Mouse (Mus musculus) embryonic facial prominence, embryonic 11.5 days (tissue): ENCODE results near the gene Il1r1. TPM values are rescaled to one million over a fixed set of nuclear protein-coding genes. Genes with fewer than 3 reads are reported as not detected.

Experiments used
- ATAC-seq: fragments of 200-750 bp; cut with Nextera tagmentation; replicated peaks from 2 replicates; pipeline ENCODE4 v1.8.0; 2017; ENCODE audit warnings: low read depth; ENCODE audit not compliant: insufficient number of reproducible peaks, low FRiP score, low TSS enrichment
- DNase-seq: peaks from one replicate; pipeline ENCODE4 v3.0.0-alpha.2; 2015; ENCODE audit warnings: low spot score
- H3K27ac ChIP-seq: fragments of 300-500 bp; sonication (generic); replicated peaks from 2 replicates; pipeline ENCODE4 v1.5.1; 2014; ENCODE audit warnings: mild to moderate bottlenecking, low read depth, low read length, control low read depth
- H3K27me3 ChIP-seq: fragments of 300-500 bp; sonication (generic); 2 replicates; pipeline ENCODE4 v1.6.1; 2014; ENCODE audit warnings: mild to moderate bottlenecking, low read length, moderate library complexity, mixed read lengths; ENCODE audit not compliant: control insufficient read depth, insufficient read depth
- H3K36me3 ChIP-seq: fragments of 300-500 bp; sonication (generic); replicated peaks from 2 replicates; pipeline ENCODE4 v1.6.1; 2014; ENCODE audit warnings: low read depth, mild to moderate bottlenecking, low read length, moderate library complexity, mixed read lengths; ENCODE audit not compliant: control insufficient read depth, insufficient read depth
- H3K4me1 ChIP-seq: fragments of 300-500 bp; sonication (generic); 2 replicates; pipeline ENCODE4 v1.6.1; 2014; ENCODE audit warnings: low read length, mixed read lengths; ENCODE audit not compliant: control insufficient read depth, insufficient read depth
- H3K4me2 ChIP-seq: fragments of 300-500 bp; sonication (generic); 2 replicates; pipeline ENCODE4 v1.6.1; 2014; ENCODE audit warnings: low read depth, mild to moderate bottlenecking, control low read depth, low read length, moderate library complexity
- H3K4me3 ChIP-seq: fragments of 300-500 bp; sonication (generic); 2 replicates; pipeline ENCODE4 v1.5.1; 2014; ENCODE audit warnings: low read depth, low read length, control low read depth
- H3K9ac ChIP-seq: fragments of 300-500 bp; sonication (generic); replicated peaks from 2 replicates; pipeline ENCODE4 v1.6.1; 2014; ENCODE audit warnings: mild to moderate bottlenecking, control low read depth, low read length
- H3K9me3 ChIP-seq: fragments of 300-500 bp; sonication (generic); replicated peaks from 2 replicates; pipeline ENCODE4 v1.6.1; 2016; ENCODE audit warnings: mild to moderate bottlenecking, low read length, inconsistent platforms, mixed read lengths; ENCODE audit not compliant: control insufficient read depth
- WGBS: fragments of 180-500 bp; shearing (Covaris S2); extraction: QIAGEN DNeasy Blood & Tissue Kit; methylation state at CpG from one replicate; pipeline ENCODE4 v1.1.7; 2014; 5-methylcytosine and 5-hydroxymethylcytosine counted together
- polyA plus RNA-seq: library from polyadenylated mRNA; unstranded; fragments of >200 nt; fragmentation: Nextera tagmentation; extraction: Ambion mirVana; gene quantifications from 2 replicates; pipeline ENCODE4 v1.2.1, GENCODE M21; 2014

Gene Il1r1
- polyA plus RNA-seq, 1 experiment from 2014 or later: 1.00 TPM

- Histone ChIP-seq H3K9ac (no peak overlapping the region), H3K4me2 (no peak overlapping the region), H3K9me3 (no peaks in the 10 kb centered on the region), H3K36me3 (no peaks in the 10 kb centered on the region), H3K4me3 (no peak overlapping the region), H3K27me3 (peaks cover 9% of the 10 kb centered on the region), H3K27ac (no peak overlapping the region), H3K4me1 (no peaks in the 10 kb centered on the region)
- DNase-seq (no peak), ATAC-seq (no peak)
- WGBS: 86% methylated on average over 3 of the region's 3 CpGs
Observed at GRCm38 (mm10) chr1:40327604-40328003, 102.7 kb downstream of the Il1r1 start.

DNA sequence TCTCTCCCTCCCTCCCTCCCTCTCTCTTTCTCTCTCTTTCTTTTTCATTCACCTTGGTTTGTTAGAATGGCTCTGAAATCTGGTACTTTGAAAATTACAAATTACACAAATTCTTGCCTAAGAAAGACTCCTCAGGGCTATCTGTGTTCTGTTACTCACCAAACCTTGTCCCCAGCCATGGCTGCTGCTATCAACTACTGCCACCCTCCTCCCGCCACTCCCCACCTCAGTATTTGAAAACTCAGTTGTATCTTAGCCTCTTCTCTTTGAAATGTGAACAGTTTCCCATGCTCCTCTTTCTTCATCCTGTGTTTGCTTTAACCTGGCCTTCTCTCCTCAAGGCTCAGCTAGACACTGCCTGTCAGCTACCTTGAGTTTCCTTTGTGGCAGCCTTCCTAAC, 104.6 kb downstream of the Il1r1 start:
- ATAC-seq: no peak
- H3K9ac ChIP-seq: no peak overlapping the region
- peaks cover 9% of the 10 kb centered on the region for H3K27me3 ChIP-seq
- H3K4me2 ChIP-seq: no peak overlapping the region
- no peaks in the 10 kb centered on the region for H3K9me3 ChIP-seq
- DNase-seq: no peak
- H3K4me1 ChIP-seq: no peaks in the 10 kb centered on the region
- WGBS: 71% methylated on average over 1 of the region's 1 CpGs
- no peaks in the 10 kb centered on the region for H3K36me3 ChIP-seq
- no peak overlapping the region for H3K27ac ChIP-seq
- no peak overlapping the region for H3K4me3 ChIP-seq

- Histone ChIP-seq H3K4me3 (no peak overlapping the region), H3K4me2 (no peak overlapping the region), H3K9ac (no peak overlapping the region), H3K9me3 (no peaks in the 10 kb centered on the region), H3K27me3 (peaks cover 9% of the 10 kb centered on the region), H3K4me1 (no peaks in the 10 kb centered on the region), H3K27ac (no peak overlapping the region), H3K36me3 (no peaks in the 10 kb centered on the region)
- DNase-seq (no peak), ATAC-seq (no peak)
- WGBS: 86% methylated on average over 8 of the region's 8 CpGs
Observed at GRCm38 (mm10) chr1:40330181-40330580, 105.3 kb downstream of the Il1r1 start.

DNA sequence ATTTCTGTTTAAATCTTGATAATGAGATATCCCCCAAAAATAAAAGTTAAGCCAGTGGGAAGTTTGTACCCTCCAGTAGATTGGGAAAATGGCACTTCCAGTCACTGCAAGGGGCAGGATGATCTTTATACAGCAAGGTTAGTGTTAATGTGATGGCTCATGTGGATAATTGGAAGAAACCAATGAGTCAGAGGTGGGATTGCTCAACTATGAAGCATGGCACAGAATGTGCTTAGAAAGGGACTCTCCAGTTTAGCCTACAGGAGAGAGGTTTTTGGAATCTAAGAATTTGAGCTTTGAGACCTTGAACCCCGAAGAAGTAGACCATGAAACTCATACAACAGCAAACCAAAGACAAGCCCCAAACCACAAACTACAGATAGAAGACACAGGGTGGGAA, 114.5 kb downstream of the Il1r1 start:
- no peak overlapping the region for H3K9ac ChIP-seq
- no peak overlapping the region for H3K27ac ChIP-seq
- ATAC-seq: no peak
- no peaks in the 10 kb centered on the region for H3K9me3 ChIP-seq
- H3K4me2 ChIP-seq: no peak overlapping the region
- WGBS: 85% methylated on average over 1 of the region's 1 CpGs
- no peaks in the 10 kb centered on the region for H3K4me1 ChIP-seq
- H3K27me3 ChIP-seq: no peaks in the 10 kb centered on the region
- no peak for DNase-seq
- H3K4me3 ChIP-seq: no peak overlapping the region
- no peaks in the 10 kb centered on the region for H3K36me3 ChIP-seq

DNA sequence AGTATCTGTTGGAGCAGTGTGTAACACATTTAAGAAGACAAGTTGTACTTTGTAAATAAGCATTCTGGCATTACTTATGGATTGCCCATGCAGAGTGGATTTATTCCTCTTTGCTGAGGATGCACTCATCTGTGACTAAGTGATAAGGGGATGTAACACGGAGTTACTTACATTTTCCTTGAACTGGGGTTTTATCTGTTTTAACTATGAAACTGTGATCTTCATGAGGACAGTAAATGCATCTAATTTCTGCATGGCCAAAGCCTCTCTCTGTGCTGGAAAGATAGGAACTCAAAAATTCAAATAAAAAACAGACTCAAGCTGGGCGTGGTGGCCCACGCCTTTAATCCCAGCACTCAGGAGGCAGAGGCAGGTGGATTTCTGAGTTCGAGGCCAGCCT, 115.2 kb downstream of the Il1r1 start:
- H3K27ac ChIP-seq: no peak overlapping the region
- no peaks in the 10 kb centered on the region for H3K36me3 ChIP-seq
- no peaks in the 10 kb centered on the region for H3K27me3 ChIP-seq
- H3K9me3 ChIP-seq: no peaks in the 10 kb centered on the region
- 81% methylated on average over 3 of the region's 4 CpGs for WGBS
- no peak overlapping the region for H3K4me3 ChIP-seq
- H3K4me2 ChIP-seq: no peak overlapping the region
- no peak overlapping the region for H3K9ac ChIP-seq
- ATAC-seq (no peak), DNase-seq (no peak)
- no peaks in the 10 kb centered on the region for H3K4me1 ChIP-seq

- H3K36me3 ChIP-seq: no peaks in the 10 kb centered on the region
- H3K27ac ChIP-seq: no peak overlapping the region
- DNase-seq (no peak), ATAC-seq (no peak)
- no peak overlapping the region for H3K9ac ChIP-seq
- no peaks in the 10 kb centered on the region for H3K27me3 ChIP-seq
- no peaks in the 10 kb centered on the region for H3K4me1 ChIP-seq
- H3K9me3 ChIP-seq: no peaks in the 10 kb centered on the region
- H3K4me2 ChIP-seq: no peak overlapping the region
- WGBS: 79% methylated on average over 4 of the region's 4 CpGs
- no peak overlapping the region for H3K4me3 ChIP-seq
Observed at GRCm38 (mm10) chr1:40352158-40352903, 127.5 kb downstream of the Il1r1 start.

DNA sequence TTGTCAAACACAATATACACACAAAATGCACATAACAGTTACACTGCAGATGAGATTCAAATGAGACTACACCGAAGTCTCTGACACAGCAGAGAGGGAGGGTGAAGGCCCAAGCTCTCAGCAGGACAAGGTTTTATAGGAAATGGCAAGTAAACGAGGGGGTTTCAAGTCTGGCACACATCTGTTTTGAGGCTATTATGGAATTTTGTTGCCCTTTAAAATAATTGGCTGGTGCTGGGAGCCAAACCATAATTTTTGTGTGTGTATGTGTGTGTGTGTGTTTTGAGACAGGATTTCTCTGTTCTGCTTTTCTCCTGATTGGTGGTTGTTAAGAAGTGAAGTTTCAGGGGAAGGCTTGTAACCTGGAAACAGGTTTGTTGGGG, 128.0 kb downstream of the Il1r1 start:
- ATAC-seq (no peak), DNase-seq (peak; percentile 53)
- H3K9ac ChIP-seq: no peak overlapping the region
- no peak overlapping the region for H3K4me2 ChIP-seq
- H3K4me3 ChIP-seq: no peak overlapping the region
- no peaks in the 10 kb centered on the region for H3K9me3 ChIP-seq
- H3K4me1 ChIP-seq: no peaks in the 10 kb centered on the region
- 46% methylated on average over 2 of the region's 2 CpGs for WGBS
- no peaks in the 10 kb centered on the region for H3K36me3 ChIP-seq
- no peak overlapping the region for H3K27ac ChIP-seq
- no peaks in the 10 kb centered on the region for H3K27me3 ChIP-seq

DNA sequence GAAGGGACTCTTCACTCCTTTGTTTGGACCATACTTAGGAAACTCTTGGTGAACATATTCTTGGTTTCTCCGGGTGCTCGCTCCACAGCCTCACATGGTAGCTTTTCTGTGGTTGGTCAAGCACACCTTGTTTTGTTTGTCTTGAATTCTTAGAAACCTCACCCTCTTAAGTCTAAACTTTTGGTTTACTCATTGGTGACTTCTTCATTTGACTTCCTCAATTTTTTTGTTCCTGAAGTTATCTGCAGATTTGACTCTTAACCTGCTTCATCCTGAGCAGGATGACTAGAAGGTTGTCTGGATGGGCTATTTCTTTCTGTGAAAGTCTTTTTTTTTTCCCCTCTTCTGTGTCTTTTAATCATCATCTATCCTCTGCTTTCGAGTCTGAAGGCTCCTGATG, 129.8 kb downstream of the Il1r1 start:
- Histone ChIP-seq H3K4me3 (no peak overlapping the region), H3K9me3 (no peaks in the 10 kb centered on the region), H3K27me3 (no peaks in the 10 kb centered on the region), H3K9ac (no peak overlapping the region), H3K4me2 (no peak overlapping the region), H3K27ac (no peak overlapping the region), H3K36me3 (no peaks in the 10 kb centered on the region), H3K4me1 (no peaks in the 10 kb centered on the region)
- DNase-seq (no peak), ATAC-seq (no peak)
- WGBS: 87% methylated on average over 3 of the region's 3 CpGs
